Mouse (Mus musculus) forebrain, embryonic 15.5 days (tissue): ENCODE data around the gene Npas3. TPM values are rescaled to one million over a fixed set of nuclear protein-coding genes. Genes with fewer than 3 reads are reported as not detected.

Experiments
- ATAC-seq: fragments of 200-750 bp; cut with Nextera tagmentation; replicated peaks from 2 replicates; pipeline ENCODE4 v1.8.0; 2017; ENCODE audit warnings: mild to moderate bottlenecking, moderate TSS enrichment, moderate library complexity
- H3K27ac ChIP-seq: fragments of 300-500 bp; sonication (generic); replicated peaks from 2 replicates; pipeline ENCODE4 v1.5.1; 2015; ENCODE audit warnings: mild to moderate bottlenecking, inconsistent platforms
- H3K27me3 ChIP-seq: fragments of 300-500 bp; sonication (generic); 2 replicates; pipeline ENCODE4 v1.6.1; 2015; ENCODE audit warnings: inconsistent platforms
- H3K36me3 ChIP-seq: fragments of 300-500 bp; sonication (generic); 2 replicates; pipeline ENCODE4 v1.6.1; 2015; ENCODE audit warnings: mild to moderate bottlenecking, inconsistent platforms
- H3K4me1 ChIP-seq: fragments of 300-500 bp; sonication (generic); 2 replicates; pipeline ENCODE4 v1.6.1; 2015; ENCODE audit warnings: inconsistent platforms
- H3K4me2 ChIP-seq: fragments of 300-500 bp; sonication (generic); replicated peaks from 2 replicates; pipeline ENCODE4 v1.6.1; 2015; ENCODE audit warnings: mild to moderate bottlenecking, inconsistent platforms
- H3K4me3 ChIP-seq: fragments of 300-500 bp; sonication (generic); 2 replicates; pipeline ENCODE4 v1.5.1; 2015; ENCODE audit warnings: mild to moderate bottlenecking, inconsistent platforms
- H3K9ac ChIP-seq: fragments of 300-500 bp; sonication (generic); replicated peaks from 2 replicates; pipeline ENCODE4 v1.6.1; 2015; ENCODE audit warnings: mild to moderate bottlenecking, inconsistent platforms
- H3K9me3 ChIP-seq: fragments of 300-500 bp; sonication (generic); 2 replicates; pipeline ENCODE4 v1.6.1; 2016; ENCODE audit warnings: inconsistent platforms
- WGBS: fragments of 180-500 bp; shearing (Covaris S2); methylation state at CpG from one replicate; pipeline ENCODE4 v1.1.7; 2015; ENCODE audit warnings: mixed read lengths; 5-methylcytosine and 5-hydroxymethylcytosine counted together
- polyA plus RNA-seq: library from polyadenylated mRNA; unstranded; fragments of >200 nt; fragmentation: Nextera tagmentation; extraction: Ambion mirVana; gene quantifications from 2 replicates; pipeline ENCODE4 v1.2.1, GENCODE M21; 2015

Npas3 gene
- polyA plus RNA-seq, 1 experiment from 2014 or later = 18.3 TPM

DNA sequence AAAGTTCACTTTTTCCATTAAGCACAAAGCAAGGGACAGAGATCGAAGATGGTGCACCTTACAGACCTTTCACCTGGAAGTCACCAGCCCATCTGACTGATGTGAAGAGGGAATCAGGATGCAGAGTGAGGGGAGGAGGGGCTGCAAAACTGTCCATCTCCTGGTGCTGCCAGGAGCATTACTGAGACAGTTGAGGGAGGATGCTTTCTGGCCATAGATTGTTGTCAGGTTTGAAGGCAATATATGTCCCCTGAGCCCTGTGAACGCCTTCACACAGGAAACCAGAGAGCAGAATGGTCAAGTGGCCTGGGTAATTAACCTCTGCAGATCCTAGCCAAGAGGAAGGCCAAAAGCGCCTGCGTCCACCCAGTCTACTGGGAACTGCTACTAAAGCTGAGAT is 796.9 kb downstream of the Npas3 start:
- H3K27me3 ChIP-seq = 0 out of 2 replicates have a peak, but pooled peaks cover 2% of the 10 kb centered on the region
- peaks cover 37% of the 10 kb centered on the region for H3K4me1 ChIP-seq
- no peak overlapping the region for H3K9ac ChIP-seq
- no peaks in the 10 kb centered on the region for H3K9me3 ChIP-seq
- no peaks in the 10 kb centered on the region for H3K36me3 ChIP-seq
- no peak overlapping the region for H3K4me3 ChIP-seq
- no peak overlapping the region for H3K27ac ChIP-seq
- 82% methylated on average over 4 of the region's 4 CpGs for WGBS
- H3K4me2 ChIP-seq = no peak overlapping the region
- no peak for ATAC-seq

DNA sequence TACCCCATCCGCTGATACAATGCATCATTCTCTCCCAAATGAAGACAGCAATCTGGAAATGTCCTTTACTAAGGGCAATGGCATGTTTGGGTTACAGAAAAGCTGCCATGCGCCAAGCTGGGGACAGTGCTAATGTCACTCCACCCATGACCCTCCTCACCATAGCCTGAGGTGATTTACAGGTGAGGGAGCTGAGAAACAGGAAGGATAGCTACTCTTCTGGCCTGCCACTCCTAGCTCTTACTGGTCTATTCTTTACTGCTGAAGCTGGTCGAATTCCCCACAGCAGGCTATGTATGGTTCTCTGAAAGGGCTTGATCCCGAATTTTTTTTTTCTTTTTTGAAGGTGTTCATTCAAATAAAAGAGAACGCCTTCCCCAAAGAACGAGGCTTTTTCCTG is 798.3 kb downstream of the Npas3 start:
- 24% methylated on average over 6 of the region's 6 CpGs for WGBS
- Histone ChIP-seq H3K36me3 (no peaks in the 10 kb centered on the region), H3K27ac (no peak overlapping the region), H3K4me2 (no peak overlapping the region), H3K9me3 (no peaks in the 10 kb centered on the region), H3K9ac (no peak overlapping the region), H3K27me3 (0 out of 2 replicates have a peak, but pooled peaks cover 2% of the 10 kb centered on the region), H3K4me3 (no peak overlapping the region), H3K4me1 (peaks cover 37% of the 10 kb centered on the region)
- ATAC-seq = no peak

DNA sequence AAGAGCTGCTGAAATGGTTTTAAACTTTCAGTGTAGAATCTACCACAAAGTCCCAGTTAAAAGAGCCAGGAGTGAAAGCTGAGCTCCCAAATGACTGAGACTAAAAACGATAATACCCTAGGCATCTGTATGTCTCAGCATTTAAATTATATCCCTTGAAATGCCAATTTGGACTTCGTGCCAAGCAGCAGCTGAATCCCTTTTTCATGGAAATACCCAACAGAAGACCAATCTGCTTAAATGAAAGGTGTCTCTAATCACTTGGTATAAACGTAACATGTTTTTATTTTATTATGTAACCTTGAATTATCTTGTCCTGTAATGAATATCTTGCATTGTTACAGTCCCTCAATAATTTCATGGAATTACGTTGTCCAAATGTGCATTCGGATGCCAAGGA is 799.6 kb downstream of the Npas3 start:
- Histone ChIP-seq H3K4me2 (no peak overlapping the region), H3K36me3 (no peaks in the 10 kb centered on the region), H3K4me3 (no peak overlapping the region), H3K4me1 (peaks cover 37% of the 10 kb centered on the region), H3K9me3 (no peaks in the 10 kb centered on the region), H3K9ac (no peak overlapping the region), H3K27me3 (0 out of 2 replicates have a peak, but pooled peaks cover 2% of the 10 kb centered on the region), H3K27ac (no peak overlapping the region)
- no peak for ATAC-seq
- 29% methylated on average over 5 of the region's 5 CpGs for WGBS

DNA sequence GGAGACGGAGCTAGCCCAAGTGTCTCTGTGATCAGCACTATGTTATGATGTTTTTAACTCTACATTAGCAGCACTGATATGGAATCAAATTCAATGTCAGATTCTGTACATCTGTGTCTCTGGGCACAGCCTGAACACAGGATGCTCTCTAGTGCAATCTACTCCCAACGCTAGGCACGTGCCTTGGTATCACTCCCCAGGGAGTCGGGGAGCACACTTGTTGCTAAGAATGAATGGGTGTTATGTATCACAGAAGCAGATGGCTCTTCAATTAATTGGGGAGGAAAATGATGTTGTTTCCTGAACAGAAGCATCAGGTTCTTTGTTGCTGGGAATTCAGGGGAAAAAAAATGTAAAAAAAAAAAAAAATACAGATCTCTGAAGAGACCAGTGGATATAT is 801.4 kb downstream of the Npas3 start:
- H3K36me3 ChIP-seq = no peaks in the 10 kb centered on the region
- no peak overlapping the region for H3K27ac ChIP-seq
- 0 out of 2 replicates have a peak, but pooled peaks cover 2% of the 10 kb centered on the region for H3K27me3 ChIP-seq
- no peak overlapping the region for H3K4me3 ChIP-seq
- H3K9me3 ChIP-seq = no peaks in the 10 kb centered on the region
- H3K9ac ChIP-seq = no peak overlapping the region
- WGBS = 74% methylated on average over 4 of the region's 4 CpGs
- peaks cover 27% of the 10 kb centered on the region for H3K4me1 ChIP-seq
- H3K4me2 ChIP-seq = no peak overlapping the region
- no peak for ATAC-seq

DNA sequence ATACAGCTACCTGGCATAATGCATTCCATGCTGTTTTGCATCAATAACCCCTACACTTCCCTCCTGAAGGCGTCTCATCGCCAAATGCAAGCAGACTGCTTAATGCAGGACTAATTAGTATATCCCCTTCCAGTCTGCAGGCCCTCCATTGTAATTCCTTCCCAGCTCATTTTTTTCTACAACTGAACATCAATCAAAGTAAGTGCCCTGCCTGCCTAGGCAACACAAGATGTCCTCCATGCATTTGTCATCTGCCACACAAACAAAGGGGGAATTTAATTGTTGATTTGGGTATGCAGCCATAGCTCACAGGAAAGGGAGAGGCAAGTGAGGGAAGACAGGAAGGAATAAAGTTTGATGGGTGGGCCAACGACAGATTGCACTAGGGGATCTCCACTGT is 804.5 kb downstream of the Npas3 start:
- WGBS = 7% methylated on average over 3 of the region's 3 CpGs
- H3K27ac ChIP-seq = 0 out of 2 replicates have a peak overlapping the region, but pooled peaks have one; percentile 19
- H3K9me3 ChIP-seq = no peaks in the 10 kb centered on the region
- H3K36me3 ChIP-seq = no peaks in the 10 kb centered on the region
- ATAC-seq = peak; percentile 53; the same call in 1 of the 2 replicates
- H3K9ac ChIP-seq = no peak overlapping the region
- H3K4me3 ChIP-seq = no peak overlapping the region
- H3K27me3 ChIP-seq = no peaks in the 10 kb centered on the region
- peaks cover 18% of the 10 kb centered on the region for H3K4me1 ChIP-seq
- H3K4me2 ChIP-seq = no peak overlapping the region

DNA sequence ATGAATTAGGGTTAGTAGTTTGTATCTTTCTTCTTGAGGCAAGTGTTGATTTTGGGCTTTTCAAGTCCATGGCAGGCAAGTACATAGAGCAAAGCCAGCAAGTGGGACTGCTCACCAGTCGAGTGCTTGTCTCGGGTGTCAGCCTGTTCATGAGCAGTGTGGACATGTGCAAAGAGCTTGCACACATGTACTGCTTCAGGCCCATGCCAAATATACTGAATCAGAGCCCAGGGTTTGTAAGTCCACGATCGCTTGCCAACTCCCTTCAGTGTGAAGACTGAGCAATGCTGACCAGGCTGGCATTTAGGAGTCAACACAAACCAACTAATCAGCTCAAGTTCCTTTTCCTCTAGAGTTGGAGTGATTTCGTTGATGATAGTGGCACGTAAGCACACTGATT is 805.1 kb downstream of the Npas3 start:
- H3K4me2 ChIP-seq = no peak overlapping the region
- no peak for ATAC-seq
- no peaks in the 10 kb centered on the region for H3K9me3 ChIP-seq
- H3K27me3 ChIP-seq = no peaks in the 10 kb centered on the region
- H3K4me1 ChIP-seq = peaks cover 16% of the 10 kb centered on the region
- H3K4me3 ChIP-seq = no peak overlapping the region
- WGBS = 57% methylated on average over 6 of the region's 6 CpGs
- no peak overlapping the region for H3K27ac ChIP-seq
- H3K36me3 ChIP-seq = no peaks in the 10 kb centered on the region
- no peak overlapping the region for H3K9ac ChIP-seq

DNA sequence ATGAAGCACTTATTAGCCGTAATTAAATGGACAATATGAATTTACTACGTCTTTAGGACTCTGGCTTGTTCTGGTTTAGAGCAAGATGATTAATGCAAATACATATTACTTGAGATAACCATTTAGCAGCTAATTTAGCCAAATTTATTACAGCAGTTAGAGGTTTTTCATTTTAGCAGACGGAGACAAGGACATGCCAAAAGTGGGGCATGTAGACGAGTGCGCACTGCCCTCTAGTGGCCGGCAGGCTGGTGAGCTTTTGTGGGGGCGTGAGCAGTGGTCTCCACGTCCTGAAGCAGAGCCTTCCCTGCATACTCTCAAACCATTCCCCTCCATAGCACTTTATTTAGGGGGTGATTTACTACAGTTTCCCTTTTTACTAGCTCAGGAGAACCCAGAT is 812.3 kb downstream of the Npas3 start:
- no peaks in the 10 kb centered on the region for H3K36me3 ChIP-seq
- no peak overlapping the region for H3K4me3 ChIP-seq
- H3K27ac ChIP-seq = no peak overlapping the region
- peak; percentile 85 for ATAC-seq
- H3K4me1 ChIP-seq = peaks cover 12% of the 10 kb centered on the region
- no peak overlapping the region for H3K4me2 ChIP-seq
- WGBS = 12% methylated on average over 8 of the region's 8 CpGs
- H3K27me3 ChIP-seq = no peaks in the 10 kb centered on the region
- no peaks in the 10 kb centered on the region for H3K9me3 ChIP-seq
- H3K9ac ChIP-seq = no peak overlapping the region

DNA sequence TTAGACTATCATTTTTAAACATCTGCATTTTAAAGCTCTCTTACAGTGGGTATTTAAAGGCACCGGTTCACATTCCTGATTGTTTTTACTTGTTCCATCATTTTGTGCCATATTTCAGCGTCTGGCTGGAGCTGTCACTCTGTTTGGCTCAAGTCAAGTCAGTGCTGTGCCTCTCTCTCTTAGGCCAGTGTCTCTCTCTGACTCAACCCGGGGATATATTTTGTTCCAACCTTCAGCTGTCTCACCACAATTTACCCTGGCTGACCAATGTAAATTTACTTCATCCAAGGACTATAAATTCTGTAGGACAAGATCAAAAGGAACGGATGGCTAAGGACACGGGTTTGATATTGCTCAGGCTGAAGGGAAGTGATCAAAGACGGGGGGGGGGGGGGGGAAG is 812.7 kb downstream of the Npas3 start:
- WGBS = 69% methylated on average over 6 of the region's 6 CpGs
- no peak overlapping the region for H3K4me3 ChIP-seq
- no peak; the same call in 1 of the 2 replicates for ATAC-seq

DNA sequence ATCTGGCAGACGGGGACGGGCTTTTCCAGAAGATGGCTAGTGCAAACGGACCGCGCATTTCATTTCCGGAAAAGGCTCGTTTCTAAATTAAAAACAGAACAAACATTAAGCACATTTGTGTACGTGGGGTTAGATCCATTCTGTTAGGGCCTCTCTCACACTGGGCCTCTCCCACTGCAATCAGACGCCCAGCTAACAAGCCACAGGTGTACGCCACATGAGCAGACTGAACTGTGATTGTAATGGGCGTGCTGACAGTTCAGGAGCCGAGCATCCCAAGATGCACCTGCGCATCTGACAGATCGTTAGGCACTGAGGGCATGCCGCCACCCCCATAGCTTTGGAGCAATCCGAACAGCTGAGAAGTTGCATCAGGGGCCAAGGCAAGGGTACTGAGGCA is 816.5 kb downstream of the Npas3 start:
- H3K36me3 ChIP-seq = no peaks in the 10 kb centered on the region
- no peak for ATAC-seq
- H3K4me1 ChIP-seq = peaks cover 23% of the 10 kb centered on the region
- no peak overlapping the region for H3K4me2 ChIP-seq
- no peak overlapping the region for H3K4me3 ChIP-seq
- no peaks in the 10 kb centered on the region for H3K9me3 ChIP-seq
- H3K27me3 ChIP-seq = peaks cover 22% of the 10 kb centered on the region
- 75% methylated on average over 16 of the region's 16 CpGs for WGBS
- no peak overlapping the region for H3K27ac ChIP-seq
- no peak overlapping the region for H3K9ac ChIP-seq

More for the DNA sequence above, 812.7 kb downstream of the Npas3 start:
- H3K9me3 ChIP-seq = no peaks in the 10 kb centered on the region
- no peak overlapping the region for H3K4me2 ChIP-seq
- H3K27ac ChIP-seq = no peak overlapping the region
- H3K27me3 ChIP-seq = no peaks in the 10 kb centered on the region
- no peaks in the 10 kb centered on the region for H3K36me3 ChIP-seq
- H3K9ac ChIP-seq = no peak overlapping the region
- peaks cover 12% of the 10 kb centered on the region for H3K4me1 ChIP-seq

DNA sequence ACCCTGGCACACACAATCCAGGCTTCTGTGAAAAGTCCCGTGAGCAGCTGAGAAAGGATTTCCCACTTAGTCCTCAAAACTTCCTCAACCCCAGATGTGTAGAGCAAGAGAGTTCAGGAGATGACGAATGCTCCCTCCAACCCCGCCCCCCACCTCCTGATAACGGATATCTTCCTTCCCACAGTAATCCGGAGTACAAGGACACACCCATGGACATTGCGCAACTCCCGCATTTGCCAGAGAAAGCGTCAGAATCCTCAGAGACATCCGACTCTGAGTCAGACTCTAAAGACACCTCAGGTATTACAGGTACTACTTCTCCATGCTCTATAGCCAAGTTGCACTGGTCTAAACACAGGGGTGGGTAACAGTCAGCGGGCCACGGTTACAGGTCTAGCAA is 817.1 kb downstream of the Npas3 start:
- Histone ChIP-seq H3K4me1 (peaks cover 17% of the 10 kb centered on the region), H3K27me3 (peaks cover 22% of the 10 kb centered on the region), H3K36me3 (no peaks in the 10 kb centered on the region), H3K9me3 (no peaks in the 10 kb centered on the region), H3K27ac (no peak overlapping the region), H3K9ac (no peak overlapping the region), H3K4me3 (no peak overlapping the region), H3K4me2 (no peak overlapping the region)
- 89% methylated on average over 11 of the region's 11 CpGs for WGBS
- ATAC-seq = no peak

DNA sequence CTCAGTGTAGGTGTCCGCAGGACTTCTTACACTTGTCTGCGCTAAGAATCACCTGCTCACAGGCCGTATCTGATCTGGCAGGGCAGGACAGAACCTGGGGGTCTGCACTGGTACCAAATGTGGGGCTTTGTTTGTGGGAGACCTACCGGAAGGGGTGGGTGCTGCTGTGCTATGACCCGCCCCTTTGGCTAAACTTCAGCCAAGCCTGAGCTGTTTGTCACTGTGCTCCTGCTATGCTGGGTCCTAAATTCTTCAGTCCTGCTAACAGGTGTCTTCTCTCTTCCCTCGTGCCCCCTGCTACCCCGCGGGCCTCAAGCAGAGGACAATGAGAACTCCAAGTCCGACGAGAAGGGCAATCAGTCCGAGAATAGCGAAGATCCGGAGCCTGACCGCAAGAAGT is 818.9 kb downstream of the Npas3 start:
- Histone ChIP-seq H3K4me1 (peaks cover 11% of the 10 kb centered on the region), H3K4me2 (peak overlapping the region; percentile 62), H3K4me3 (peak overlapping the region; percentile 42), H3K27me3 (peaks cover 22% of the 10 kb centered on the region), H3K9me3 (no peaks in the 10 kb centered on the region), H3K27ac (no peak overlapping the region), H3K9ac (no peak overlapping the region), H3K36me3 (no peaks in the 10 kb centered on the region)
- WGBS = 37% methylated on average over 14 of the region's 14 CpGs
- ATAC-seq = no peak

DNA sequence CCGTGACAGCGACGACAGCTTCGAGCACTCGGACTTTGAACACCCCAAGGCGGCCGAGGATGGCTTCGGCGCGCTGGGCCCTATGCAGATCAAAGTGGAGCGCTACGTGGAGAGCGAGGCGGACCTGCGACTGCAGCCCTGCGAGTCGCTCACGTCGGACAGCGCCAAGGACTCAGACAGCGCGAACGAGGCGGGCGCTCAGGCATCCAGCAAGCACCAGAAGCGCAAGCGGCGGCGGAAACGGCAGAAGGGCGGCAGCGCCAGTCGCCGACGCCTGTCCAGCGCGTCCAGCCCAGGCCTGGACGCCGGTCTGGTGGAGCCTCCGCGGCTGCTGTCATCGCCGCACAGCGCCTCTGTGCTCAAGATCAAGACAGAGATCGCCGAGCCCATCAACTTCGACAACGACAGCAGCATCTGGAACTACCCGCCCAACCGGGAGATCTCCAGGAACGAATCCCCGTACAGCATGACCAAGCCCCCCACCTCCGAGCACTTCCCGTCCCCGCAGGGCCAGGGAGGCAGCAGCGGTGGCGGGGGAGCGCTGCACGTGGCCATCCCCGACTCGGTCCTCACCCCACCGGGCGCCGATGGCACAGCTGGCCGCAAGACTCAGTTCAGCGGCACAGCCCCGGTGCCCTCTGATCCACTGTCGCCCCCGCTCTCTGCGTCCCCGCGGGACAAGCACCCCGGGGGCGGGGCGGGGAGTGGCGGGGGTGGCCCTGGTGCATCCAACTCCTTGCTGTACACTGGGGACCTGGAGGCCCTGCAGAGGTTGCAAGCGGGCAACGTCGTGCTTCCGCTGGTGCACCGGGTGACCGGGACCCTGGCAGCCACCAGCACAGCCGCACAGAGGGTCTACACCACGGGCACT is 819.6 kb downstream of the Npas3 start:
- 12% methylated on average over 84 of the region's 84 CpGs for WGBS

More for the DNA sequence above, 819.6 kb downstream of the Npas3 start:
- peaks cover 22% of the 10 kb centered on the region for H3K27me3 ChIP-seq
- H3K9me3 ChIP-seq = no peaks in the 10 kb centered on the region
- no peaks in the 10 kb centered on the region for H3K36me3 ChIP-seq
- peak overlapping the region; percentile 42 for H3K4me3 ChIP-seq
- H3K4me1 ChIP-seq = peaks cover 11% of the 10 kb centered on the region
- H3K9ac ChIP-seq = peak overlapping the region; percentile 41
- H3K27ac ChIP-seq = no peak overlapping the region
- H3K4me2 ChIP-seq = peak overlapping the region; percentile 62
- peak; percentile 60; the same call in 1 of the 2 replicates for ATAC-seq
